Mouse (Mus musculus): ENCODE results near the gene Cd300ld2. TPM values are rescaled to one million over a fixed set of nuclear protein-coding genes. Genes with fewer than 3 reads are reported as not detected.
"Not testable (repeated sequence)": the region's sequence is repeated elsewhere in the genome, so short reads cannot be mapped to it uniquely, and the experiment has no call there.

The Cd300ld2 gene
- not detected in 2 replicates for polyA plus RNA-seq (2015; fragmentation: Nextera tagmentation; extraction: Ambion mirVana)

DNA sequence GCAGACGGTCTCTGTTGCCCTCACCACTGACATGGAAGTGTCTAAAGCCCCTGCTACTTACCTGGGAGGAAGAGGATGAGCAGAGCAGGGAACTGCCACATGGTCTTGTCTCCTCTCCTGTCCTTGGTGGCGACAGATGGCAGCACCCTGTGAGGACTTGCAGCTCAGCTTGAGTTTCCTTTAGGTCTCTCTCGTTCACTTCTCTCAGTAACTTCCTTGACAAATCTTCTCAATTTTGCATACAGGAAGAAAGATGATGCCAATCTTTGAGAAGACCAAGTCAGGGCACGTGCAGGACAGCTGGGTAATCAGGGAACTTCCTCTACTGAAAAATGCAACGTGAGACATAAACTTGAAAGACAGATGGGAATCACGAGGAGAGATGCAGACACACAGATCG lies at the start of gene Cd300ld2:
Gene Cd300ld2, minus strand, starts transcription at position 101 of the 400 bp plus-strand sequence.
- H3K27me3 ChIP-seq; H3K4me2 ChIP-seq; ATAC-seq (replicated peaks; ENCODE audit: low FRiP score); H3K4me1 ChIP-seq; H3K4me3 ChIP-seq (replicated peaks); H3K9ac ChIP-seq; H3K9me3 ChIP-seq (replicated peaks); H3K27ac ChIP-seq; H3K36me3 ChIP-seq: not testable (repeated sequence)
- no CpG with 5 or more reads among the region's 7 CpGs for WGBS

- no peak within 1 kb of the TSS for H3K4me2 ChIP-seq
- WGBS: 17% methylated on average over 5 of the region's 5 CpGs
- no peak within 1 kb of the TSS for H3K9ac ChIP-seq
- H3K9me3 ChIP-seq (replicated peaks): no peaks in the 10 kb centered on the region
- no peak within 1 kb of the TSS for H3K27ac ChIP-seq
- H3K36me3 ChIP-seq: no peaks in the 10 kb centered on the region
- ATAC-seq (replicated peaks; ENCODE audit: low FRiP score): no peak
- no peak within 1 kb of the TSS for H3K4me3 ChIP-seq (replicated peaks)
- no peaks in the 10 kb centered on the region for H3K4me1 ChIP-seq
- H3K27me3 ChIP-seq: 0 out of 2 replicates have a peak, but pooled peaks cover 5% of the 10 kb centered on the region
Measured at GRCm38 (mm10) chr11:115062077-115062476, 46.1 kb upstream of the Cd300ld2 start, which contains the start of gene Cd300e. Gene Cd300e (minus strand): TSS chr11:115062177.

DNA sequence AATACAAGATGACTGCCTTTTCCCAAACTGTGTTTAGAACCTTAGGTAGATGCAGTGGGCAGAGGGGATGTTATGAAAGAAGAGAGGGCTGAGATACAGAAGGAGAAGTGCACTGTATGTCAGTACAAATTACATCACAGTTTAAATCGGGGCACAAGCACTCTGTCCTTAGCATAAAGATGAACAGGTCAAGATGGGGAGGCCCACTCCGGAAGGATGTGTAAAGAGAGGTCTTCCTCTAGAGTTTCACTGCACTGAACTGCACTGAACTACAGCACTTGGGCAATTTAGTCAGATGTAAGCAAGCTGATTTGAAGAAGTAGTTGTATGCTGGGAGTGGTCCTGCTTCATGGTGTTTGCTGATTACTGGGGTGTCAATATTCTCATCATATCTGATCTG lies 43.8 kb upstream of the Cd300ld2 start:
- Histone ChIP-seq H3K36me3 (no peaks in the 10 kb centered on the region), H3K27me3 (0 out of 2 replicates have a peak, but pooled peaks cover 5% of the 10 kb centered on the region), H3K27ac (no peak overlapping the region), H3K4me3 (replicated peaks) (no peak overlapping the region), H3K9ac (no peak overlapping the region), H3K9me3 (replicated peaks) (no peaks in the 10 kb centered on the region), H3K4me1 (no peaks in the 10 kb centered on the region), H3K4me2 (no peak overlapping the region)
- 73% methylated on average over 2 of the region's 2 CpGs for WGBS
- ATAC-seq (replicated peaks; ENCODE audit: low FRiP score): no peak

- Histone ChIP-seq H3K4me2 (no peak overlapping the region), H3K27me3 (0 out of 2 replicates have a peak, but pooled peaks cover 5% of the 10 kb centered on the region), H3K4me3 (replicated peaks) (no peak overlapping the region), H3K4me1 (no peaks in the 10 kb centered on the region), H3K27ac (no peak overlapping the region), H3K36me3 (no peaks in the 10 kb centered on the region), H3K9ac (no peak overlapping the region), H3K9me3 (replicated peaks) (no peaks in the 10 kb centered on the region)
- ATAC-seq (replicated peaks; ENCODE audit: low FRiP score): no peak
- 69% methylated on average over 4 of the region's 4 CpGs for WGBS
Measured at GRCm38 (mm10) chr11:115058701-115059100, 42.7 kb upstream of the Cd300ld2 start.

GRCm38 (mm10) chr11:115054537-115054936 lies 38.5 kb upstream of the Cd300ld2 start:
- H3K4me3 ChIP-seq (replicated peaks): no peak overlapping the region
- no peak overlapping the region for H3K4me2 ChIP-seq

GRCm38 (mm10) chr11:115052991-115053390 lies 37.0 kb upstream of the Cd300ld2 start:
- no peak overlapping the region for H3K9ac ChIP-seq
- H3K4me1 ChIP-seq: no peaks in the 10 kb centered on the region
- 0 out of 2 replicates have a peak, but pooled peaks cover 4% of the 10 kb centered on the region for H3K27me3 ChIP-seq
- 94% methylated on average over 1 of the region's 1 CpGs for WGBS
- H3K4me3 ChIP-seq (replicated peaks): no peak overlapping the region
- no peak for ATAC-seq (replicated peaks; ENCODE audit: low FRiP score)
- H3K27ac ChIP-seq: no peak overlapping the region
- H3K36me3 ChIP-seq: no peaks in the 10 kb centered on the region
- no peak overlapping the region for H3K4me2 ChIP-seq
- H3K9me3 ChIP-seq (replicated peaks): no peaks in the 10 kb centered on the region

More at GRCm38 (mm10) chr11:115054537-115054936, 38.5 kb upstream of the Cd300ld2 start:
- ATAC-seq (replicated peaks; ENCODE audit: low FRiP score): no peak
- no peak overlapping the region for H3K9ac ChIP-seq
- no peaks in the 10 kb centered on the region for H3K36me3 ChIP-seq
- H3K4me1 ChIP-seq: no peaks in the 10 kb centered on the region
- 0 out of 2 replicates have a peak, but pooled peaks cover 7% of the 10 kb centered on the region for H3K27me3 ChIP-seq
- H3K27ac ChIP-seq: no peak overlapping the region
- H3K9me3 ChIP-seq (replicated peaks): no peaks in the 10 kb centered on the region

DNA sequence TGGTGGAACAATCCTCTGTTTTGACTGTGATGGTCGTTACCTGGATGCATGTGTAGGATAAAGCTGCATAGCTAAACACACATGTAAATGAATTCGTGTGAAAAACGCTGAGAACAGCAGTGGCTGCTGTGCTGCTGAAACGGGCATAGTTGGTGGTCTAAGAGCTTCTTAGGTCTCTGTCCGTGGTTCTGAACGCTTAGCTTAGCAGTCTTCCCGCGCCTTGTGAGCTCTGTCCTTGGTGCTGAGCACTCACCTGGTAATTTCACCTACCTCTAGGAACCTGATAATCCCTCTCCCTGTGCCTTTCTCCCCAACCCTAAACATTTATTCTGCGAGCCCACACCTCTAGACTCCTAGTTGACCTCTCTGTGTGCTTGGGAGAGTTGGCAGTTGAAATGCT lies 36.2 kb upstream of the Cd300ld2 start:
- Histone ChIP-seq H3K9me3 (replicated peaks) (no peaks in the 10 kb centered on the region), H3K9ac (no peak overlapping the region), H3K4me3 (replicated peaks) (no peak overlapping the region), H3K27me3 (0 out of 2 replicates have a peak, but pooled peaks cover 4% of the 10 kb centered on the region), H3K4me2 (no peak overlapping the region), H3K4me1 (no peaks in the 10 kb centered on the region), H3K36me3 (no peaks in the 10 kb centered on the region), H3K27ac (no peak overlapping the region)
- 2% methylated on average over 9 of the region's 9 CpGs for WGBS
- no peak for ATAC-seq (replicated peaks; ENCODE audit: low FRiP score)

- H3K9me3 ChIP-seq (replicated peaks): no peaks in the 10 kb centered on the region
- H3K4me1 ChIP-seq: no peaks in the 10 kb centered on the region
- no peak overlapping the region for H3K27ac ChIP-seq
- WGBS: 36% methylated on average over 3 of the region's 3 CpGs
- H3K27me3 ChIP-seq: 0 out of 2 replicates have a peak, but pooled peaks cover 4% of the 10 kb centered on the region
- no peak overlapping the region for H3K9ac ChIP-seq
- H3K4me2 ChIP-seq: no peak overlapping the region
- H3K36me3 ChIP-seq: no peaks in the 10 kb centered on the region
- ATAC-seq (replicated peaks; ENCODE audit: low FRiP score): no peak
- no peak overlapping the region for H3K4me3 ChIP-seq (replicated peaks)
Measured at GRCm38 (mm10) chr11:115049282-115049895, 33.4 kb upstream of the Cd300ld2 start.

- ATAC-seq (replicated peaks; ENCODE audit: low FRiP score): no peak
- H3K4me2 ChIP-seq: no peak within 1 kb of the TSS
- H3K27ac ChIP-seq: no peak within 1 kb of the TSS
- H3K4me1 ChIP-seq: no peaks in the 10 kb centered on the region
- H3K4me3 ChIP-seq (replicated peaks): no peak within 1 kb of the TSS
- no peaks in the 10 kb centered on the region for H3K9me3 ChIP-seq (replicated peaks)
- 0 out of 2 replicates have a peak, but pooled peaks cover 4% of the 10 kb centered on the region for H3K27me3 ChIP-seq
- no peak within 1 kb of the TSS for H3K9ac ChIP-seq
- H3K36me3 ChIP-seq: no peaks in the 10 kb centered on the region
- WGBS: 69% methylated on average over 2 of the region's 2 CpGs
Measured at GRCm38 (mm10) chr11:115048259-115048658, 32.3 kb upstream of the Cd300ld2 start, which contains the start of gene Cd300ld3. Gene Cd300ld3 (minus strand): TSS chr11:115048409.

DNA sequence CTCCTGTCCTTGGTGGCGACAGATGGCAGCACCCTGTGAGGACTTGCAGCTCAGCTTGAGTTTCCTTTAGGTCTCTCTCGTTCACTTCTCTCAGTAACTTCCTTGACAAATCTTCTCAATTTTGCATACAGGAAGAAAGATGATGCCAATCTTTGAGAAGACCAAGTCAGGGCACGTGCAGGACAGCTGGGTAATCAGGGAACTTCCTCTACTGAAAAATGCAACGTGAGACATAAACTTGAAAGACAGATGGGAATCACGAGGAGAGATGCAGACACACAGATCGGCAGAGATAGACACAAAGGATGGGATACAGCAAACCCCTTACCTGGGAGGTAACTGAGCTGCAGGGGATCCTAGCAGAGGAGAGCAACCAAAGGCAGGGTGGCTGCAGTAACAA lies 21.7 kb upstream of the Cd300ld2 start, which contains the start of gene Cd300ld5:
Gene Cd300ld5, minus strand, starts transcription at position 101 of the 400 bp plus-strand sequence.
- H3K27ac ChIP-seq; H3K4me2 ChIP-seq; H3K4me3 ChIP-seq (replicated peaks); ATAC-seq (replicated peaks; ENCODE audit: low FRiP score); H3K27me3 ChIP-seq; H3K9me3 ChIP-seq (replicated peaks); H3K4me1 ChIP-seq; H3K36me3 ChIP-seq; H3K9ac ChIP-seq: not testable (repeated sequence)
- no CpG with 5 or more reads among the region's 6 CpGs for WGBS

- not testable (repeated sequence) for H3K4me1 ChIP-seq; H3K27ac ChIP-seq; ATAC-seq (replicated peaks; ENCODE audit: low FRiP score); H3K27me3 ChIP-seq; H3K4me3 ChIP-seq (replicated peaks); H3K4me2 ChIP-seq; H3K36me3 ChIP-seq; H3K9me3 ChIP-seq (replicated peaks); H3K9ac ChIP-seq
- no CpG with 5 or more reads among the region's 6 CpGs for WGBS
Measured at GRCm38 (mm10) chr11:115026912-115027311, 10.9 kb upstream of the Cd300ld2 start, which contains the start of gene Cd300ld4. Gene Cd300ld4 (minus strand): TSS chr11:115027012.

GRCm38 (mm10) chr11:115004070-115004469 lies 11.9 kb downstream of the Cd300ld2 start:
- 85% methylated on average over 5 of the region's 5 CpGs for WGBS
- no peaks in the 10 kb centered on the region for H3K27me3 ChIP-seq
- H3K9ac ChIP-seq: no peak overlapping the region
- H3K27ac ChIP-seq: no peak overlapping the region
- ATAC-seq (replicated peaks; ENCODE audit: low FRiP score): no peak
- no peaks in the 10 kb centered on the region for H3K36me3 ChIP-seq
- H3K4me3 ChIP-seq (replicated peaks): no peak overlapping the region
- no peak overlapping the region for H3K4me2 ChIP-seq
- H3K9me3 ChIP-seq (replicated peaks): no peaks in the 10 kb centered on the region
- H3K4me1 ChIP-seq: no peaks in the 10 kb centered on the region
